Mouse (Mus musculus): ENCODE data around the gene Srcap.

DNA sequence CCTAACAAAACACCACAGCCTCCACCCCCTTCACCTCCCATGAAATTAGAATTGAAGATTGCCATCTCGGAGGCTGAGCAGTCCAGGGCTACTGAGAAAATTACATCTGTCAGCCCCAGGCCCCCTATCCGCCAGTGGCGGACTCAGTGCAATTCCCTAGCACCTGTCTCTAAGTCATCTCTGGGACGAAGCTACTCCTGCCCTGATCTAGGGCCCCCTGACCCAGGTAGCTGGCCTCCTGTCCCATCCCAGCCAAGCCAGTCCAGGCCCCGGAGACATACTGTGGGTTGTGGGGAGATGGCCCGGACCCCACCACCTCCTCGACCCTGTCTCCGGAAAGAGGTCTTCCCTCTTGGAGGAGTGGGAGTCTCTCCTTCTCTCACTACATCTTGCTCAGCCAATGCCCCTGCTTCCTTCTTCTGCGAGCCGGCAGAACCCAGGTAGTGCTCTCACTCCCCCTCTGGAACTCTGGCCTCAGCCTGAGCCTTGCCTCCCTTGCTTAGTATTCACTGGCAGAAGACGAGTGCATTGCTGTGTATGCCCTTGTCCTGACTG, 36.5 kb upstream of the Srcap start:
- TF ChIP-seq POLR2A (IDR thresholded peaks at IDR 0.05; ENCODE audit: borderline replicate concordance, extremely low read depth, low read depth, low read length) (no peak), CTCF (IDR thresholded peaks at IDR 0.05; ENCODE audit: insufficient read depth, low read length) (no peak)

Data from lung, adult 2 months (tissue).